Mouse (Mus musculus) testis, adult 2 months (tissue): ENCODE results near the gene Maco1.

Experiments used
- CTCF ChIP-seq: fragments of 200-500 bp; IDR thresholded peaks from 2 replicates; pipeline ENCODE4 v1.5.1; 2012; ENCODE audit warnings: low read depth, mild to moderate bottlenecking, inconsistent platforms, low read length, moderate library complexity; ENCODE audit not compliant: control insufficient read depth, insufficient read depth, insufficient replicate concordance
- POLR2A ChIP-seq: fragments of 200-500 bp; IDR thresholded peaks from 2 replicates; pipeline ENCODE4 v1.6.1; 2012; ENCODE audit warnings: low read depth, mild to moderate bottlenecking, inconsistent platforms, low read length, moderate library complexity; ENCODE audit not compliant: control insufficient read depth

DNA sequence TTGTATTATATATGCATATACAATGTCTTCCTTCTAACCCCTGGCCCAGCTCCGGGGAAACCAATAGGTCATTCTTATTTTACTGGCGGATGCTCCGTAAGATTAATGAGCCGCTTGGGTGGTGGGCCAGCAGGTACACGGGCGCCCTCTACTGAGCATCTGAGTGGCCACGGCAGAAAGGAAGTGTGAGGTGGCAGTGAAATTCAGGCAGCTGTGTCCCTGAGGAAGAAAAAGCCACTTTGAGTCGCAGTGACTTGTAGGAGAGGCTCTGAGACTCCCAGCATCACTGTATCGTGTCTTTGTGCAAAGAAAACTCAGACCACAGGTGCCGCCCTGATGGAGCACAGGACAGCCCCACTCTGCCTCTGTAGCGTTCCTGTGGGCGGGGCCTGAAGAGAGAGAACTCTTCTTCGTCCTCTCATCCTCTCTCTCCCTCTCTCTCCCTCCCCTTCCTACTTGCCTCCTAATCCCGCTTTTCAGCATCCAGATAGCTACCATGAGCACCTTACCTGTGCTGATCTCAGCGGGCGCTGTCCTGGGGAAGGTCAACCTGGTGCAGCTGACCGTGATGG lies 26.4 kb upstream of the Maco1 start:
- TF ChIP-seq POLR2A (no peak), CTCF (peak; percentile 56)
